Mouse (Mus musculus) layer of hippocampus, adult 2 months (tissue): ENCODE results near the gene Sv2c. TPM values are rescaled to one million over a fixed set of nuclear protein-coding genes. Genes with fewer than 3 reads are reported as not detected.

Experiments
- DNase-seq, 2 experiments: peaks; one replicate each; pipeline ENCODE4 v3.0.0; 2022; ENCODE audit warnings: low spot score in 2 of 2
- H3K27ac ChIP-seq: fragments of 200-600 bp; 2 replicates; pipeline ENCODE4 v1.8.1; 2022
- H3K4me3 ChIP-seq: fragments of 200-600 bp; 2 replicates; pipeline ENCODE4 v1.8.1; 2022; ENCODE audit warnings: mild to moderate bottlenecking
- CTCF ChIP-seq: fragments of 200-600 bp; conservative IDR thresholded peaks from 2 replicates; pipeline ENCODE4 v1.8.1; 2022; ENCODE audit warnings: antibody characterized with exemption, mild to moderate bottlenecking, moderate library complexity
- total RNA-seq, 2 experiments: library from RNA; stranded (reverse); gene quantifications; 2 replicates each; pipeline ENCODE4 v1.2.3; 2021

The Sv2c gene
- total RNA-seq, 2 experiments from 2014 or later = 15.6 to 16.5 TPM

DNA sequence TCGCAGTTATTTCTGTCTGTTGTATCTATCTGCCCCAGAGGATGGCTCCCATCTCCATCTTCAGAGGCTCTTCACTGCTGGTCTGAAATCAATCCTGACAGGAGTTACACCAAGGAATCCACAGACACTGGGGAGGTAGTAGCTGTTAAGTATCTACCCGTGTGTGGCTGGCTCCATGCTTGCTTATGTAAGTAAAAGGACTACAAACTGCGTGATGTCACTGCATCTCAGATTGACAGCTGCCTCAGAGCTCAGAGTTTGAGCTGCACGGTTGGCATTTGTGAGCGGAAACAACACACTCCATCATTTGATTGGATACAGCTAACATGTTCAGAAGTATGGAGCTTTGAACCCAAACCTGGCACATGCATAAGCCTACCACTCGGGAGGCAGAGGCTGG lies 187.8 kb downstream of the Sv2c start:
- no peak for TF ChIP-seq CTCF
- DNase-seq = no peak
- Histone ChIP-seq H3K27ac (peak overlapping the region; percentile 70), H3K4me3 (no peak overlapping the region)

DNA sequence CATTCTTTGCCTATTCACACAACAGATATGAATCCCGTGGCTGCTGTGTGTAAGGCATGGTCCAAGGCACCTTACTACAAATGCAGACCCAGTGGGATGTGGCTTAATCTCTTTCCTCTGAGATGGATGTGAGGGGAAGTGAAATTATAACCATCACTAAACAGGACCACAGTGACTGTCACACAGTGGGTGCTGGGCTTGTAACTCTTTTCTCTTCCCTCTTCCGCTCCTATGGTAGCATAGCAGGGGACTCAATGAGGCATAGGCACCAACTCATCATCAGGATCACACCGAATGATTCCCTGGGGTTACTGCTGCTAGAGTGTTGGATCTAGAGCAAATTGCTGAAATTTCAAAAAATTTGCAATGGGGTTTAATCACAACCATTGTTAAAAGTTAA lies 188.5 kb downstream of the Sv2c start:
- no peak for TF ChIP-seq CTCF
- DNase-seq = no peak
- Histone ChIP-seq H3K4me3 (no peak overlapping the region), H3K27ac (peak overlapping the region; percentile 85)

DNA sequence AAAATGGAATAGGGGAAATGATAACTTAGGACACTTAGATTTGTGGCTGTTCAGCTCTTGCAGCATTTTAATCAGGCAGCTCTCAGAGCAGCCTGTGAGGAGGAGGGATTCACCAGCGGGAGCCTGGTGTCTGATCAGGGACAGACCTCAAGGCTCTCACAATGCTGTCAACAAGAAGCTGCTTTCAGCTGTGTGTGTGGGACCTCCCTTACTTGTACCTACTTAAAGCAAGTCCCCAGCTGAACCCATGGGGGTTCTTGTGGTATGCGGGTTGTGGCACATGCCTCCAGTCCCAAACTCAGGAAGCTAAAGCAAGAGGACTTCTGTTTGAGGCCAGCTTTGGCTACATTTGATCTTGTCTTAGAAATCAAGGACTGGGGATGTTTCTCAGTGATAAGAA lies 189.8 kb downstream of the Sv2c start:
- TF ChIP-seq CTCF = no peak
- Histone ChIP-seq H3K4me3 (no peak overlapping the region), H3K27ac (peak overlapping the region; percentile 85)
- DNase-seq = peak; percentile 56 to 66

DNA sequence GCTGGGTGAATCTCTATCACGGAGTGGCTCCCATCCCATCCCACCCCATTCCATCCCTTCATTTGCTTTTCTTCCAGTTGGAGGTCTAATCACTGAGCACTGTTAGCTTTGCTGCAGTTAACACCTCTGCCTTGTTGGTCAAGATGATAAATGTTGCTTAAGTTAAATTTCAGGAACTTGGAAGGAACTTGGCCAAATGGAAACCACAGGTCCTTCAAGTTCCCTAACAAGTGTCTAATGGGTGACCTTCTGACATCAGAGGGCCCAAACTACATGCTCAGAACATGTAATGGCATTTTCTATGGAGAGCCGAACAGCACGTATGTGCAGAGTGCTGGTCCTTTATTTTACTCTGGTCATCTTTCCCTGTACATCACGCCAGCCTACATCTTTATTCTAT lies 190.5 kb downstream of the Sv2c start:
- no peak overlapping the region for H3K4me3 ChIP-seq
- H3K27ac ChIP-seq = peak overlapping the region; percentile 83
- no peak for DNase-seq
- no peak for TF ChIP-seq CTCF

DNA sequence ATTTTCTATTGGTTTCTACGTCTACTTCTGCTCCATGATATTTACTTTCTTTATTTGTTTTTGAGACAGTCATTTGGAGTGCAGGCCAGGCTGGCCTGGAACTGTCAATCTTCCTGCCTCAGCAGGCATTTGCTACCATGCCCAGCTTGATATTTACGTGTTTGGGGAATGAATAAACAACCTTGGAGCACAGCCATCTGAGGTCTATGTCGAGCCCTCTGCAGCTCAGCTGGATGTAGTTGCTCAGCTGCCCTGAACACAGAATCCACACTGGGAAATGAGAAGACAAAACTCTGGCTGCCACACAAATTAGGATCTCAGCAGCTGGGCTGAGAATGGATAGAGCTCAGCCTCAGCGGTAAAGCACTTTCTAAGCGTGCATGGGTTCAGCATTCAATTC lies 191.6 kb downstream of the Sv2c start:
- Histone ChIP-seq H3K27ac (peak overlapping the region; percentile 32; the same call in 1 of the 2 replicates), H3K4me3 (no peak overlapping the region)
- no peak for TF ChIP-seq CTCF
- DNase-seq = no peak

DNA sequence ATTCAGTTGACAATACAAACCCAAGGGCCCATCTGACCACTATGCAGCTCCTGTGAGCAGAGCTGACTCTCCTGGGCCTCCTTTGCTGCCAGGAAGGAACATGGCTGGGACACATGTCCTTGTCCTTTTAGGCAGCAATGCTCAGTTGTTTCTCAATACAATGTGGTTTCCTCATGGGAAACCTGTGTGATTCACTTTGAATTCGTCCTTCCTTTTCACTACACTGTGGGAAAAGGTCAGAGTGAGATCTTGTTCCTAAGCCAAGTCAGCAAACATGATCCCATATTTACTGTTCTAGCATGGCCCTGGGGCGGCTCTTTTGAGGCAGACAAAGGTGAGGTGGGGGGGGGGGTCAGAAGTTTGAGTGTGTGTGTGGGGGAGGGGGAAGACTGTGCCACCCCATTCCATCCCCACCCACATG lies 208.2 kb downstream of the Sv2c start:
- DNase-seq = no peak
- Histone ChIP-seq H3K27ac (no peak overlapping the region), H3K4me3 (no peak overlapping the region)
- TF ChIP-seq CTCF = no peak

- TF ChIP-seq CTCF = no peak
- DNase-seq = no peak
- Histone ChIP-seq H3K4me3 (no peak overlapping the region), H3K27ac (no peak overlapping the region)
Observed at GRCm38 (mm10) chr13:95922626-95923025, 209.8 kb downstream of the Sv2c start.

DNA sequence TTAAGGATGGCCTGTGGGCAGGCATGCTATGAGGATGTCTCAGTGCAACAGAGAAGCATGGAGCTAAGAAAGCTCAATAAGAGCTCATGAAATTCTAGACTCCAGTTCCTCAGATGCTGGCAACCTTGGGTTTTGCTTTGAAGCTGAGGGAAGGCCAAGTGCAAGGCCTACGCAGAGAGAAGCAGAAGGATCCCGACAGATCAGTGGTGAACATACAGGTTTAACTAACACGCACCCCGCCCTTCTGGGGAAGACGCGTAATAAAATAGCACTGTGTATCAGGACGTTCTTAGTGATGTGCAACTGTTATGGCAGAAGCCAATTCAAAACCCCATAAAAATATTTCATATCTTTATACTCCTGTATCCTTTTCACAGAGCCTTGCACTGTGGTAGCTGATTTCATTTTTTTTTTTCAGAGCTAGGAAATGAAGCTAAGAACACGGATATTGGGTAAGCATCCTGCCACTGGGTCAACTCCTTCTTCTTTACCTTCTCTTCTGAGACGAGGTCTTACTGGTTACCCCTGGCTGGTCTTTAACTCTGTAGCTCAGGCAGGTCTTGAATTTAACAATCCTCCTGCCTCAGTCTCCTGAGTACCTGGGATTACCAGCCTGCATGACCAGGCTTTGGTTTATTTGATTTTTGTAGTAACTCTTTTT lies 213.6 kb downstream of the Sv2c start:
- DNase-seq = no peak
- TF ChIP-seq CTCF = no peak
- Histone ChIP-seq H3K27ac (peak overlapping the region; percentile 14; the same call in 1 of the 2 replicates), H3K4me3 (no peak overlapping the region)

GRCm38 (mm10) chr13:95913046-95913406 lies 219.4 kb downstream of the Sv2c start:
- DNase-seq = no peak
- no peak overlapping the region for H3K4me3 ChIP-seq
- H3K27ac ChIP-seq = peak overlapping the region; percentile 92
- TF ChIP-seq CTCF = no peak

DNA sequence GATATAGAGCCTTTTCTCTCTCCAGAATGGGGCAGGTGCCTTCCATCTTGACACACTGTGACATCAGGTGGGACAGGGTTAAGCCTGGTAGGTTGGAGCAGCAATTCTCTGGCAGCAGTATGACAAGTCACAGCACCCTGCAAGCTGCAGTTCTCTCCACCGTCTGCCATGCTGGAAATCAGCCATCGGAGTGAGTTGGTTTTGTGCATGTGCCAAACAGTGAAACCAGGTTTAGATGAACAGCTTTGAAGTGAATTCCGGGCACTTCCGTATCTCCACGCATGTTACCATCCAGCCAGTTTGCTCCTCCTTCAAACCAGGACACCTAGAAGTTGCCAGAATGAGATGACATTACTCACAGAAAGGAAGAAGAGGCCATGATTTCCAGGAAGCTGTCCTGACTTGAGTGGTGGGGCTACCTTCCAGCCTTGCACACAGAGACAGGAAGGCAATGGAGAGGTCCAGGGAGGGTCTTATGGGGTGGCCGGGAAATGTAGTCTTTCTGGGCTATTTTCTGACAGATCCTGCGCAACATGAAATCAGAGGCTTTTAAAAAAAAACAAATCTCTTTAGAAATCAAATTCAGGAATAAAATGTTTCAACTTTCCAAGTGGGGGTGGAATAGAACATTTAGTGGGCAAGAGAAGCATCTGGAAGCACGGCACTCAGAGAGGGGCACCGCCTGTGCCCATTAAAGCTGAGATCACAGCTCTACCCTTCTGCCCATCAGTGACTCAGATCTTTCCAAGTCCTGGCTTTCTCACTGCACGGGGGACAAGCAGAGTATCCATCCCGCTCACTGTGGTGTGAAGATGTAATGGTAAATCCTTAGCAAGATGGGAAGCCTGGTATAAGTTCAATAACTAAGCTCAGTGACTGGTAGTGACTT lies 220.0 kb downstream of the Sv2c start:
- peak overlapping the region; percentile 92 for H3K27ac ChIP-seq
- no peak for TF ChIP-seq CTCF
- DNase-seq = peak; percentile 74 to 85
- H3K4me3 ChIP-seq = peak overlapping the region; percentile 18; the same call in 1 of the 2 replicates

DNA sequence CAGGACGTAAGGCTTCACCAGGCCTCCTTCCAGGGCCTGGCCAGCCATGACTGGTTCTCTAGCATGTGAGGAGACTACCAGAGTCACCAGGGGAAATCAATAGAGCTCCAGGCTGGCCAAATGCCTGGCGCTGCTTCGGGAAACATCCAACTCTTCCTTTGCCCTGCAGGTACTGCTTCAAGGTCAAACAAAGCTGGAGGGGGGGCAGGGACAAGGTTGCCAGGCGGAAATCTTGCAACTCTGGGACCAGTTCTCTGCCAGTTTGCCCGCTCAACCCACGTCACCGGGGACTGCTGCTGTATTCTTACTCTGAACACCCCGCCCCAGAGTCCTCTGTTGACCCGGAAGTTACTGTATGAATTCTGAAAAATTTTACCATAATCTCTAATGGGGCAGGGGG lies 222.1 kb downstream of the Sv2c start:
- Histone ChIP-seq H3K4me3 (no peak overlapping the region), H3K27ac (peak overlapping the region; percentile 92)
- no peak for TF ChIP-seq CTCF
- DNase-seq = no peak

DNA sequence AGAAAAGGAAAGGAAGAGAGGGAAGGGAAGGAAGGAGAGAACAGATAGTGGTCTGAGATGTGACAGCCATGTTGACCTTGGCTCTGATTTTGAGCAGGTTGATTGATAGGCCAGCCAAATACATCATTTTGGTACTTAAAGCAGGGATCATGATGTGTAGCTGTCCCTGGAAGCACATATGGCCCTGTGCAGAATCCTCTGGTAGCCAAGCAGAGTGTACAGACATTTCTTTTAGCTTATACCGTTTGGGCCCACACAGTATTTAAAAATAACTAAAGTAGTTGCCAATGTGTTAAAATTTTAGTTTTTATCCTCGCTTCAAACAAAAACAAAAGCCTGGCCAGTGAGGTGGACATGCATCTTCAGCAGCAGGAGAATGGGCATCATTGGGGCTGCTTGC lies 223.1 kb downstream of the Sv2c start:
- peak overlapping the region; percentile 92 for H3K27ac ChIP-seq
- TF ChIP-seq CTCF = no peak

More for the DNA sequence above, 223.1 kb downstream of the Sv2c start:
- no peak overlapping the region for H3K4me3 ChIP-seq
- no peak for DNase-seq

Other genes starting within 250 kb of the Sv2c start
- 10 to 100 TPM; 95.2 to 97.7 TPM for gene Iqgap2, start 240.7 kb downstream of the Sv2c start, total RNA-seq
- gene Gm20075, start 51.2 kb downstream of the Sv2c start, total RNA-seq = 10 to 100 TPM; 23.1 to 23.8 TPM
- gene Gm17190, start 50.5 kb downstream of the Sv2c start, total RNA-seq = not detected